Mouse (Mus musculus): ENCODE data around the gene Galk2. TPM values are rescaled to one million over a fixed set of nuclear protein-coding genes. Genes with fewer than 3 reads are reported as not detected.

Galk2 gene
- polyA plus RNA-seq, 1 experiment from 2014 or later = 35.2 TPM

- no peak overlapping the region for H3K4me2 ChIP-seq
- H3K27ac ChIP-seq (ENCODE audit: low read depth, low read length) = no peak overlapping the region
- no peaks in the 10 kb centered on the region for H3K27me3 ChIP-seq (ENCODE audit: control insufficient read depth, insufficient read depth, low read length)
- no peaks in the 10 kb centered on the region for H3K9me3 ChIP-seq (replicated peaks; ENCODE audit: control insufficient read depth, low read length)
- 44% methylated on average over 1 of the region's 1 CpGs for WGBS (ENCODE audit: insufficient replicate concordance)
- no peak overlapping the region for H3K4me3 ChIP-seq (ENCODE audit: low read depth, low read length)
- H3K9ac ChIP-seq (ENCODE audit: low read depth, low read length) = no peak overlapping the region
- no peak for ATAC-seq (replicated peaks; ENCODE audit: insufficient number of reproducible peaks, low FRiP score, low TSS enrichment)
- no peaks in the 10 kb centered on the region for H3K36me3 ChIP-seq (ENCODE audit: control insufficient read depth, insufficient read depth, low read length)
- H3K4me1 ChIP-seq (ENCODE audit: control insufficient read depth, insufficient read depth, low read length) = no peaks in the 10 kb centered on the region
Measured at GRCm38 (mm10) chr2:125924554-125924953, 65.6 kb downstream of the Galk2 start.

- Histone ChIP-seq H3K27ac (ENCODE audit: low read depth, low read length) (no peak overlapping the region), H3K9me3 (replicated peaks; ENCODE audit: control insufficient read depth, low read length) (no peaks in the 10 kb centered on the region), H3K36me3 (ENCODE audit: control insufficient read depth, insufficient read depth, low read length) (no peaks in the 10 kb centered on the region), H3K4me1 (ENCODE audit: control insufficient read depth, insufficient read depth, low read length) (no peaks in the 10 kb centered on the region), H3K4me2 (no peak overlapping the region), H3K9ac (ENCODE audit: low read depth, low read length) (no peak overlapping the region), H3K27me3 (ENCODE audit: control insufficient read depth, insufficient read depth, low read length) (no peaks in the 10 kb centered on the region), H3K4me3 (ENCODE audit: low read depth, low read length) (no peak overlapping the region)
- ATAC-seq (replicated peaks; ENCODE audit: insufficient number of reproducible peaks, low FRiP score, low TSS enrichment) = no peak
- whole genome bisulfite sequencing (ENCODE audit: insufficient replicate concordance) = 67% methylated on average over 3 of the region's 3 CpGs
Measured at GRCm38 (mm10) chr2:125925081-125925480, 66.2 kb downstream of the Galk2 start.

GRCm38 (mm10) chr2:125929396-125929795 lies 70.5 kb downstream of the Galk2 start:
- H3K4me1 ChIP-seq (ENCODE audit: control insufficient read depth, insufficient read depth, low read length) = no peaks in the 10 kb centered on the region
- H3K27ac ChIP-seq (ENCODE audit: low read depth, low read length) = no peak overlapping the region
- no peaks in the 10 kb centered on the region for H3K9me3 ChIP-seq (replicated peaks; ENCODE audit: control insufficient read depth, low read length)
- no peak overlapping the region for H3K4me3 ChIP-seq (ENCODE audit: low read depth, low read length)
- no peak overlapping the region for H3K4me2 ChIP-seq
- H3K27me3 ChIP-seq (ENCODE audit: control insufficient read depth, insufficient read depth, low read length) = no peaks in the 10 kb centered on the region
- H3K36me3 ChIP-seq (ENCODE audit: control insufficient read depth, insufficient read depth, low read length) = 0 out of 2 replicates have a peak, but pooled peaks cover 2% of the 10 kb centered on the region
- no peak overlapping the region for H3K9ac ChIP-seq (ENCODE audit: low read depth, low read length)
- 92% methylated on average over 3 of the region's 3 CpGs for WGBS (ENCODE audit: insufficient replicate concordance)
- ATAC-seq (replicated peaks; ENCODE audit: insufficient number of reproducible peaks, low FRiP score, low TSS enrichment) = no peak

GRCm38 (mm10) chr2:125929872-125930271 lies 71.0 kb downstream of the Galk2 start:
- no peak for ATAC-seq (replicated peaks; ENCODE audit: insufficient number of reproducible peaks, low FRiP score, low TSS enrichment)
- Histone ChIP-seq H3K27me3 (ENCODE audit: control insufficient read depth, insufficient read depth, low read length) (no peaks in the 10 kb centered on the region), H3K36me3 (ENCODE audit: control insufficient read depth, insufficient read depth, low read length) (0 out of 2 replicates have a peak, but pooled peaks cover 2% of the 10 kb centered on the region), H3K27ac (ENCODE audit: low read depth, low read length) (no peak overlapping the region), H3K9ac (ENCODE audit: low read depth, low read length) (no peak overlapping the region), H3K4me3 (ENCODE audit: low read depth, low read length) (no peak overlapping the region), H3K4me1 (ENCODE audit: control insufficient read depth, insufficient read depth, low read length) (no peaks in the 10 kb centered on the region), H3K9me3 (replicated peaks; ENCODE audit: control insufficient read depth, low read length) (no peaks in the 10 kb centered on the region), H3K4me2 (no peak overlapping the region)
- 79% methylated on average over 2 of the region's 2 CpGs for WGBS (ENCODE audit: insufficient replicate concordance)

- no peaks in the 10 kb centered on the region for H3K9me3 ChIP-seq (replicated peaks; ENCODE audit: control insufficient read depth, low read length)
- 80% methylated on average over 5 of the region's 5 CpGs for WGBS (ENCODE audit: insufficient replicate concordance)
- no peak overlapping the region for H3K4me2 ChIP-seq
- no peaks in the 10 kb centered on the region for H3K27me3 ChIP-seq (ENCODE audit: control insufficient read depth, insufficient read depth, low read length)
- ATAC-seq (replicated peaks; ENCODE audit: insufficient number of reproducible peaks, low FRiP score, low TSS enrichment) = no peak
- H3K9ac ChIP-seq (ENCODE audit: low read depth, low read length) = no peak overlapping the region
- no peak overlapping the region for H3K4me3 ChIP-seq (ENCODE audit: low read depth, low read length)
- H3K27ac ChIP-seq (ENCODE audit: low read depth, low read length) = no peak overlapping the region
- 0 out of 2 replicates have a peak, but pooled peaks cover 2% of the 10 kb centered on the region for H3K36me3 ChIP-seq (ENCODE audit: control insufficient read depth, insufficient read depth, low read length)
- H3K4me1 ChIP-seq (ENCODE audit: control insufficient read depth, insufficient read depth, low read length) = no peaks in the 10 kb centered on the region
Measured at GRCm38 (mm10) chr2:125931193-125931592, 72.3 kb downstream of the Galk2 start.

- Histone ChIP-seq H3K4me1 (ENCODE audit: control insufficient read depth, insufficient read depth, low read length) (no peaks in the 10 kb centered on the region), H3K27me3 (ENCODE audit: control insufficient read depth, insufficient read depth, low read length) (no peaks in the 10 kb centered on the region), H3K36me3 (ENCODE audit: control insufficient read depth, insufficient read depth, low read length) (0 out of 2 replicates have a peak, but pooled peaks cover 2% of the 10 kb centered on the region), H3K9ac (ENCODE audit: low read depth, low read length) (no peak overlapping the region), H3K27ac (ENCODE audit: low read depth, low read length) (no peak overlapping the region), H3K4me3 (ENCODE audit: low read depth, low read length) (no peak overlapping the region), H3K9me3 (replicated peaks; ENCODE audit: control insufficient read depth, low read length) (no peaks in the 10 kb centered on the region), H3K4me2 (no peak overlapping the region)
- ATAC-seq (replicated peaks; ENCODE audit: insufficient number of reproducible peaks, low FRiP score, low TSS enrichment) = no peak
Measured at GRCm38 (mm10) chr2:125932734-125933133, 73.8 kb downstream of the Galk2 start.

- Histone ChIP-seq H3K27ac (ENCODE audit: low read depth, low read length) (no peak overlapping the region), H3K4me3 (ENCODE audit: low read depth, low read length) (no peak overlapping the region), H3K36me3 (ENCODE audit: control insufficient read depth, insufficient read depth, low read length) (0 out of 2 replicates have a peak, but pooled peaks cover 2% of the 10 kb centered on the region), H3K9me3 (replicated peaks; ENCODE audit: control insufficient read depth, low read length) (no peaks in the 10 kb centered on the region), H3K4me1 (ENCODE audit: control insufficient read depth, insufficient read depth, low read length) (no peaks in the 10 kb centered on the region), H3K9ac (ENCODE audit: low read depth, low read length) (no peak overlapping the region), H3K27me3 (ENCODE audit: control insufficient read depth, insufficient read depth, low read length) (no peaks in the 10 kb centered on the region), H3K4me2 (no peak overlapping the region)
- ATAC-seq (replicated peaks; ENCODE audit: insufficient number of reproducible peaks, low FRiP score, low TSS enrichment) = no peak
- WGBS (ENCODE audit: insufficient replicate concordance) = 74% methylated on average over 3 of the region's 3 CpGs
Measured at GRCm38 (mm10) chr2:125933977-125934376, 75.1 kb downstream of the Galk2 start.

- H3K27ac ChIP-seq (ENCODE audit: low read depth, low read length) = no peak overlapping the region
- peaks cover 10% of the 10 kb centered on the region; the same call in 1 of the 2 replicates for H3K4me1 ChIP-seq (ENCODE audit: control insufficient read depth, insufficient read depth, low read length)
- 62% methylated on average over 5 of the region's 5 CpGs for WGBS (ENCODE audit: insufficient replicate concordance)
- H3K36me3 ChIP-seq (ENCODE audit: control insufficient read depth, insufficient read depth, low read length) = no peaks in the 10 kb centered on the region; the same call in 1 of the 2 replicates
- H3K4me3 ChIP-seq (ENCODE audit: low read depth, low read length) = no peak overlapping the region
- H3K4me2 ChIP-seq = no peak overlapping the region
- no peaks in the 10 kb centered on the region for H3K27me3 ChIP-seq (ENCODE audit: control insufficient read depth, insufficient read depth, low read length)
- H3K9me3 ChIP-seq (replicated peaks; ENCODE audit: control insufficient read depth, low read length) = no peaks in the 10 kb centered on the region
- ATAC-seq (replicated peaks; ENCODE audit: insufficient number of reproducible peaks, low FRiP score, low TSS enrichment) = no peak
- H3K9ac ChIP-seq (ENCODE audit: low read depth, low read length) = no peak overlapping the region
Measured at GRCm38 (mm10) chr2:125936396-125936795, 77.5 kb downstream of the Galk2 start.

- H3K9me3 ChIP-seq (replicated peaks; ENCODE audit: control insufficient read depth, low read length) = no peaks in the 10 kb centered on the region
- no peak overlapping the region for H3K4me2 ChIP-seq
- H3K27ac ChIP-seq (ENCODE audit: low read depth, low read length) = no peak overlapping the region
- WGBS (ENCODE audit: insufficient replicate concordance) = 84% methylated on average over 6 of the region's 6 CpGs
- H3K4me3 ChIP-seq (ENCODE audit: low read depth, low read length) = no peak overlapping the region
- H3K9ac ChIP-seq (ENCODE audit: low read depth, low read length) = no peak overlapping the region
- no peaks in the 10 kb centered on the region; the same call in 1 of the 2 replicates for H3K36me3 ChIP-seq (ENCODE audit: control insufficient read depth, insufficient read depth, low read length)
- H3K27me3 ChIP-seq (ENCODE audit: control insufficient read depth, insufficient read depth, low read length) = no peaks in the 10 kb centered on the region
- peaks cover 10% of the 10 kb centered on the region; the same call in 1 of the 2 replicates for H3K4me1 ChIP-seq (ENCODE audit: control insufficient read depth, insufficient read depth, low read length)
- ATAC-seq (replicated peaks; ENCODE audit: insufficient number of reproducible peaks, low FRiP score, low TSS enrichment) = no peak
Measured at GRCm38 (mm10) chr2:125938993-125939642, 80.2 kb downstream of the Galk2 start.

All from heart, embryonic 11.5 days (tissue).